Mouse (Mus musculus) heart, embryonic 15.5 days (tissue): Measurements from ENCODE around the gene Plxdc1. TPM values are rescaled to one million over a fixed set of nuclear protein-coding genes. Genes with fewer than 3 reads are reported as not detected.

ENCODE experiments used
- ATAC-seq: fragments of 200-750 bp; cut with Nextera tagmentation; replicated peaks from 2 replicates; pipeline ENCODE4 v1.8.0; 2017; ENCODE audit warnings: low read depth, moderate TSS enrichment; ENCODE audit not compliant: insufficient number of reproducible peaks, insufficient read depth, low FRiP score
- H3K27ac ChIP-seq: fragments of 300-500 bp; sonication (generic); 2 replicates; pipeline ENCODE4 v1.5.1; 2015; ENCODE audit warnings: mild to moderate bottlenecking, inconsistent platforms
- H3K27me3 ChIP-seq: fragments of 300-500 bp; sonication (generic); 2 replicates; pipeline ENCODE4 v1.6.1; 2015; ENCODE audit warnings: inconsistent platforms
- H3K36me3 ChIP-seq: fragments of 300-500 bp; sonication (generic); 2 replicates; pipeline ENCODE4 v1.6.1; 2015; ENCODE audit warnings: mild to moderate bottlenecking, inconsistent platforms
- H3K4me1 ChIP-seq: fragments of 300-500 bp; sonication (generic); replicated peaks from 2 replicates; pipeline ENCODE4 v1.6.1; 2015; ENCODE audit warnings: inconsistent platforms
- H3K4me2 ChIP-seq: fragments of 300-500 bp; sonication (generic); 2 replicates; pipeline ENCODE4 v1.6.1; 2015; ENCODE audit warnings: inconsistent platforms, mild to moderate bottlenecking, moderate library complexity
- H3K4me3 ChIP-seq: fragments of 300-500 bp; sonication (generic); 2 replicates; pipeline ENCODE4 v1.5.1; 2015; ENCODE audit warnings: mild to moderate bottlenecking, inconsistent platforms
- H3K9ac ChIP-seq: fragments of 300-500 bp; sonication (generic); 2 replicates; pipeline ENCODE4 v1.6.1; 2015; ENCODE audit warnings: mild to moderate bottlenecking, inconsistent platforms
- H3K9me3 ChIP-seq: fragments of 300-500 bp; sonication (generic); replicated peaks from 2 replicates; pipeline ENCODE4 v1.6.1; 2016; ENCODE audit warnings: inconsistent platforms
- WGBS: fragments of 180-500 bp; shearing (Covaris S2); methylation state at CpG from one replicate; pipeline ENCODE4 v1.1.7; 2015; ENCODE audit warnings: mixed read lengths; 5-methylcytosine and 5-hydroxymethylcytosine counted together
- polyA plus RNA-seq: library from polyadenylated mRNA; unstranded; fragments of >200 nt; fragmentation: Nextera tagmentation; extraction: Ambion mirVana; gene quantifications from 2 replicates; pipeline ENCODE4 v1.2.1, GENCODE M21; 2015

The Plxdc1 gene
- polyA plus RNA-seq, 1 experiment from 2014 or later = 0.88 TPM

- 52% methylated on average over 2 of the region's 2 CpGs for WGBS
- no peak overlapping the region for H3K4me3 ChIP-seq
- H3K9me3 ChIP-seq = no peaks in the 10 kb centered on the region
- no peaks in the 10 kb centered on the region for H3K36me3 ChIP-seq
- H3K27ac ChIP-seq = no peak overlapping the region
- ATAC-seq = no peak
- no peak overlapping the region for H3K4me2 ChIP-seq
- no peaks in the 10 kb centered on the region for H3K4me1 ChIP-seq
- H3K27me3 ChIP-seq = peaks cover 8% of the 10 kb centered on the region; the same call in 1 of the 2 replicates
- no peak overlapping the region for H3K9ac ChIP-seq
These were observed 48.7 kb downstream of the Plxdc1 start for GRCm38 (mm10) chr11:97937469-97938105.

- WGBS = 35% methylated on average over 3 of the region's 3 CpGs
- ATAC-seq = no peak
- no peak overlapping the region for H3K9ac ChIP-seq
- no peaks in the 10 kb centered on the region for H3K36me3 ChIP-seq
- H3K4me3 ChIP-seq = no peak overlapping the region
- H3K4me1 ChIP-seq = no peaks in the 10 kb centered on the region
- H3K27ac ChIP-seq = no peak overlapping the region
- peaks cover 8% of the 10 kb centered on the region; the same call in 1 of the 2 replicates for H3K27me3 ChIP-seq
- no peak overlapping the region for H3K4me2 ChIP-seq
- H3K9me3 ChIP-seq = no peaks in the 10 kb centered on the region
These were observed 49.5 kb downstream of the Plxdc1 start for GRCm38 (mm10) chr11:97936758-97937157.

- Histone ChIP-seq H3K4me1 (no peaks in the 10 kb centered on the region), H3K36me3 (no peaks in the 10 kb centered on the region), H3K4me2 (no peak overlapping the region), H3K27ac (no peak overlapping the region), H3K27me3 (peaks cover 8% of the 10 kb centered on the region; the same call in 1 of the 2 replicates), H3K4me3 (no peak overlapping the region), H3K9me3 (no peaks in the 10 kb centered on the region), H3K9ac (no peak overlapping the region)
- ATAC-seq = no peak
- WGBS = 38% methylated on average over 4 of the region's 4 CpGs
These were observed 50.2 kb downstream of the Plxdc1 start for GRCm38 (mm10) chr11:97935913-97936575.

GRCm38 (mm10) chr11:97933553-97933952 is 52.7 kb downstream of the Plxdc1 start:
- whole genome bisulfite sequencing = 52% methylated on average over 1 of the region's 1 CpGs
- H3K9me3 ChIP-seq = no peaks in the 10 kb centered on the region
- peaks cover 8% of the 10 kb centered on the region; the same call in 1 of the 2 replicates for H3K27me3 ChIP-seq
- no peaks in the 10 kb centered on the region for H3K4me1 ChIP-seq
- H3K36me3 ChIP-seq = no peaks in the 10 kb centered on the region
- no peak overlapping the region for H3K4me2 ChIP-seq
- ATAC-seq = no peak
- H3K9ac ChIP-seq = no peak overlapping the region
- no peak overlapping the region for H3K27ac ChIP-seq
- H3K4me3 ChIP-seq = no peak overlapping the region

GRCm38 (mm10) chr11:97928905-97929304 is 57.3 kb downstream of the Plxdc1 start:
- Histone ChIP-seq H3K9me3 (no peaks in the 10 kb centered on the region), H3K4me3 (no peak overlapping the region), H3K4me2 (no peak overlapping the region), H3K36me3 (no peaks in the 10 kb centered on the region), H3K27me3 (peaks cover 4% of the 10 kb centered on the region; the same call in 1 of the 2 replicates), H3K4me1 (no peaks in the 10 kb centered on the region), H3K27ac (no peak overlapping the region), H3K9ac (no peak overlapping the region)
- no peak for ATAC-seq
- WGBS = 56% methylated on average over 4 of the region's 4 CpGs

GRCm38 (mm10) chr11:97924217-97924616 is 62.0 kb downstream of the Plxdc1 start:
- WGBS = 86% methylated on average over 10 of the region's 10 CpGs
- no peak overlapping the region for H3K9ac ChIP-seq

GRCm38 (mm10) chr11:97923639-97924038 is 62.6 kb downstream of the Plxdc1 start:
- Histone ChIP-seq H3K27ac (no peak overlapping the region), H3K4me3 (no peak overlapping the region), H3K36me3 (no peaks in the 10 kb centered on the region), H3K9me3 (no peaks in the 10 kb centered on the region), H3K9ac (no peak overlapping the region), H3K27me3 (no peaks in the 10 kb centered on the region), H3K4me2 (no peak overlapping the region), H3K4me1 (no peaks in the 10 kb centered on the region)
- no peak for ATAC-seq
- 78% methylated on average over 9 of the region's 9 CpGs for WGBS

More at GRCm38 (mm10) chr11:97924217-97924616, 62.0 kb downstream of the Plxdc1 start:
- H3K4me2 ChIP-seq = no peak overlapping the region
- no peaks in the 10 kb centered on the region for H3K27me3 ChIP-seq
- H3K4me1 ChIP-seq = no peaks in the 10 kb centered on the region
- no peak overlapping the region for H3K4me3 ChIP-seq
- no peak for ATAC-seq
- no peaks in the 10 kb centered on the region for H3K9me3 ChIP-seq
- no peak overlapping the region for H3K27ac ChIP-seq
- no peaks in the 10 kb centered on the region for H3K36me3 ChIP-seq

GRCm38 (mm10) chr11:97915974-97916503 is 70.2 kb downstream of the Plxdc1 start:
- Histone ChIP-seq H3K4me1 (no peaks in the 10 kb centered on the region), H3K27ac (no peak overlapping the region), H3K27me3 (no peaks in the 10 kb centered on the region), H3K36me3 (no peaks in the 10 kb centered on the region), H3K4me3 (no peak overlapping the region), H3K9me3 (no peaks in the 10 kb centered on the region), H3K4me2 (no peak overlapping the region), H3K9ac (no peak overlapping the region)
- no peak for ATAC-seq
- WGBS = 81% methylated on average over 6 of the region's 6 CpGs

- H3K4me3 ChIP-seq = no peak overlapping the region
- no peak for ATAC-seq
- no peak overlapping the region for H3K9ac ChIP-seq
- no peak overlapping the region for H3K4me2 ChIP-seq
- no peaks in the 10 kb centered on the region for H3K4me1 ChIP-seq
- no peaks in the 10 kb centered on the region for H3K27me3 ChIP-seq
- no peaks in the 10 kb centered on the region for H3K36me3 ChIP-seq
- H3K9me3 ChIP-seq = no peaks in the 10 kb centered on the region
- whole genome bisulfite sequencing = 84% methylated on average over 2 of the region's 2 CpGs
- no peak overlapping the region for H3K27ac ChIP-seq
These were observed 70.8 kb downstream of the Plxdc1 start for GRCm38 (mm10) chr11:97915471-97915870.

- Histone ChIP-seq H3K27ac (no peak overlapping the region), H3K27me3 (0 out of 2 replicates have a peak, but pooled peaks cover 3% of the 10 kb centered on the region), H3K9ac (no peak overlapping the region), H3K36me3 (no peaks in the 10 kb centered on the region), H3K4me2 (no peak overlapping the region), H3K9me3 (no peaks in the 10 kb centered on the region), H3K4me3 (no peak overlapping the region), H3K4me1 (no peaks in the 10 kb centered on the region)
- WGBS = 78% methylated on average over 14 of the region's 14 CpGs
- ATAC-seq = no peak
These were observed 73.1 kb downstream of the Plxdc1 start for GRCm38 (mm10) chr11:97913111-97913510.

GRCm38 (mm10) chr11:97908634-97909348 is 77.5 kb downstream of the Plxdc1 start:
- Histone ChIP-seq H3K4me3 (no peak overlapping the region), H3K9me3 (no peaks in the 10 kb centered on the region), H3K27ac (no peak overlapping the region), H3K36me3 (no peaks in the 10 kb centered on the region), H3K9ac (no peak overlapping the region), H3K27me3 (0 out of 2 replicates have a peak, but pooled peaks cover 3% of the 10 kb centered on the region), H3K4me2 (no peak overlapping the region), H3K4me1 (no peaks in the 10 kb centered on the region)
- ATAC-seq = no peak
- 80% methylated on average over 11 of the region's 11 CpGs for WGBS
